28 mouse cellular contexts compared by ENCODE assay signal in genomic region chrX:74427116-74427515, GRCm38 (mm10). TPM values are rescaled to one million over a fixed set of nuclear protein-coding genes. Genes with fewer than 3 reads are reported as not detected.
DNase-seq lines count a peak whose midpoint lies in the region; ATAC-seq and TF ChIP-seq lines count a peak whose summit lies in the region.
"Had no signal": no experiment of that assay in that cellular context is flagged by ENCODE, and none has a peak within 500 bp of the region (broad histone marks: within the 10 kb centered on the region; RNA-seq: fewer than 3 reads in every experiment).

No protein-coding gene starts in this region.

- H3K27ac ChIP-seq in liver, embryonic 11.5 days (ENCODE audit: low read depth, low read length): no peak overlapping the region
- peak overlapping the region; percentile 95 for H3K27ac ChIP-seq in macrophage
- H3K27ac ChIP-seq in lung, postnatal 0 days (ENCODE audit: low read length): no peak overlapping the region
- H3K27ac ChIP-seq in hindbrain, embryonic 16.5 days (ENCODE audit: low read depth, low read length): no peak overlapping the region
- H3K27ac ChIP-seq: embryonic facial prominence, embryonic 12.5 days; midbrain, embryonic 12.5 days; neural tube, embryonic 13.5 days had no signal

- peaks cover 61% of the 10 kb centered on the region for H3K79me2 ChIP-seq in macrophage (ENCODE audit: inconsistent target)

- H3K36me3 ChIP-seq in erythroblast, embryonic 14.5 days (ENCODE audit: control insufficient read depth): peaks cover 66% of the 10 kb centered on the region
- no peaks in the 10 kb centered on the region for H3K36me3 ChIP-seq in liver, embryonic 11.5 days (ENCODE audit: control insufficient read depth, insufficient read depth, low read length)
- no peaks in the 10 kb centered on the region for H3K36me3 ChIP-seq in macrophage (ENCODE audit: inconsistent target)
- no peaks in the 10 kb centered on the region for H3K36me3 ChIP-seq in lung, postnatal 0 days (ENCODE audit: insufficient read depth, low read length)
- no peaks in the 10 kb centered on the region for H3K36me3 ChIP-seq in hindbrain, embryonic 16.5 days (ENCODE audit: control insufficient read depth, insufficient read depth, low read length)
- H3K36me3 ChIP-seq: embryonic facial prominence, embryonic 12.5 days; heart, embryonic 12.5 days; midbrain, embryonic 12.5 days; neural tube, embryonic 13.5 days had no signal

- no peak for TF ChIP-seq CTCF in lung, postnatal 0 days (IDR thresholded peaks at IDR 0.05)

- 81% methylated on average over 3 of the region's 3 CpGs for WGBS in liver, embryonic 11.5 days
- 65% methylated on average over 3 of the region's 3 CpGs for WGBS in macrophage (ENCODE audit: missing documents)
- WGBS in lung, postnatal 0 days: 73% methylated on average over 3 of the region's 3 CpGs
- WGBS in hindbrain, embryonic 16.5 days: 83% methylated on average over 3 of the region's 3 CpGs

- peak overlapping the region; percentile 64; the same call in 1 of the 2 replicates for H3K4me2 ChIP-seq in liver, embryonic 11.5 days
- H3K4me2 ChIP-seq in lung, postnatal 0 days (replicated peaks; ENCODE audit: low read depth, low read length): no peak overlapping the region
- H3K4me2 ChIP-seq in hindbrain, embryonic 16.5 days (ENCODE audit: low read length): no peak overlapping the region

- peaks cover 57% of the 10 kb centered on the region for H3K4me1 ChIP-seq in erythroblast, embryonic 14.5 days (ENCODE audit: control insufficient read depth)
- peaks cover 2% of the 10 kb centered on the region; the same call in 1 of the 2 replicates for H3K4me1 ChIP-seq in liver, embryonic 11.5 days (replicated peaks; ENCODE audit: control insufficient read depth, insufficient read depth, low read length)
- no peaks in the 10 kb centered on the region for H3K4me1 ChIP-seq in lung, postnatal 0 days (ENCODE audit: insufficient read depth, low read depth, low read length)
- H3K4me1 ChIP-seq in hindbrain, embryonic 16.5 days (ENCODE audit: control insufficient read depth, insufficient read depth, low read depth, low read length): peaks cover 7% of the 10 kb centered on the region
- H3K4me1 ChIP-seq: embryonic facial prominence, embryonic 12.5 days; heart, embryonic 12.5 days had no signal

- peaks cover 7% of the 10 kb centered on the region for H3K9me3 ChIP-seq in erythroblast, embryonic 14.5 days (ENCODE audit: control insufficient read depth, low read length)
- H3K9me3 ChIP-seq in liver, embryonic 11.5 days (ENCODE audit: control insufficient read depth, low read length): no peaks in the 10 kb centered on the region
- H3K9me3 ChIP-seq in lung, postnatal 0 days (ENCODE audit: low read length): no peaks in the 10 kb centered on the region
- H3K9me3 ChIP-seq in hindbrain, embryonic 16.5 days (ENCODE audit: control insufficient read depth, low read length): no peaks in the 10 kb centered on the region
- H3K9me3 ChIP-seq: embryonic facial prominence, embryonic 12.5 days; G1E; heart, embryonic 12.5 days; hindbrain, embryonic 15.5 days; midbrain, embryonic 12.5 days; neural tube, embryonic 13.5 days had no signal

- peak overlapping the region; percentile 83 for H3K4me3 ChIP-seq in erythroblast, embryonic 14.5 days (replicated peaks)
- no peak overlapping the region for H3K4me3 ChIP-seq in liver, embryonic 11.5 days (ENCODE audit: low read depth, low read length)
- peak overlapping the region; percentile 70 for H3K4me3 ChIP-seq in macrophage (ENCODE audit: inconsistent target)
- no peak overlapping the region for H3K4me3 ChIP-seq in lung, postnatal 0 days (ENCODE audit: low read depth, low read length)
- no peak overlapping the region for H3K4me3 ChIP-seq in hindbrain, embryonic 16.5 days (ENCODE audit: low read length)
- H3K4me3 ChIP-seq: midbrain, embryonic 12.5 days had no signal

- no peak for ATAC-seq in erythroblast, adult 5-6 weeks (replicated peaks; ENCODE audit: low FRiP score, poor library complexity, severe bottlenecking)
- no peak for ATAC-seq in liver, embryonic 11.5 days (replicated peaks; ENCODE audit: low FRiP score)
- ATAC-seq in lung, postnatal 0 days: no peak
- no peak for ATAC-seq in hindbrain, embryonic 16.5 days
- ATAC-seq: forebrain, embryonic 16.5 days; intestine, postnatal 0 days had no signal

- no peak overlapping the region for H3K9ac ChIP-seq in liver, embryonic 11.5 days (ENCODE audit: low read depth, low read length)
- H3K9ac ChIP-seq in lung, postnatal 0 days (replicated peaks; ENCODE audit: low read depth): no peak overlapping the region
- no peak overlapping the region for H3K9ac ChIP-seq in hindbrain, embryonic 16.5 days (ENCODE audit: low read depth, low read length)
- H3K9ac ChIP-seq: embryonic facial prominence, embryonic 12.5 days; lung, embryonic 14.5 days; midbrain, embryonic 12.5 days had no signal

- no peak for TF ChIP-seq EP300 in lung, postnatal 0 days (IDR thresholded peaks at IDR 0.05)

- H3K27me3 ChIP-seq in erythroblast, embryonic 14.5 days (ENCODE audit: control insufficient read depth): no peaks in the 10 kb centered on the region; the same call in 1 of the 2 replicates
- no peaks in the 10 kb centered on the region for H3K27me3 ChIP-seq in liver, embryonic 11.5 days (replicated peaks; ENCODE audit: control insufficient read depth, insufficient read depth, low read length)
- H3K27me3 ChIP-seq in lung, postnatal 0 days (replicated peaks; ENCODE audit: insufficient read depth, low read length): no peaks in the 10 kb centered on the region
- no peaks in the 10 kb centered on the region for H3K27me3 ChIP-seq in hindbrain, embryonic 16.5 days (replicated peaks; ENCODE audit: control insufficient read depth, insufficient read depth, low read length)
- H3K27me3 ChIP-seq: embryonic facial prominence, embryonic 12.5 days; heart, embryonic 12.5 days; hindbrain, embryonic 15.5 days; midbrain, embryonic 12.5 days; neural tube, embryonic 13.5 days had no signal

- peak; percentile 3 for DNase-seq in A20 (ENCODE audit: low read depth, low spot score)
- no peak for DNase-seq in liver, embryonic 11.5 days (ENCODE audit: low spot score)
- DNase-seq in lung, postnatal 0 days (ENCODE audit: low spot score): no peak
- DNase-seq in spleen, postnatal 10 days (ENCODE audit: low spot score in 2 of 2): no peak
- DNase-seq: cerebellum, adult 9-11 months; layer of hippocampus, postnatal 36 days; lung, embryonic 14.5 days; lung, postnatal 4 days; right cerebral cortex, adult 18-20 months; thymus, adult 2 months had no signal

RNA-seq across cellular contexts. Expression of gene G6pdx, which starts 1.9 kb away (rescaled TPM):
- polyA plus RNA-seq in erythroblast, embryonic 14.5 days (2012): 2.0 and 2.2 TPM in 2 replicates
- total RNA-seq in erythroblast, adult 5-6 weeks (2015; ENCODE audit: low replicate concordance): 89.3 and 104 TPM in 2 replicates
- total RNA-seq in erythroblast, adult 5-6 weeks (2017; ENCODE audit: low replicate concordance): 46.4 and 58.4 TPM in 2 replicates
- polyA plus RNA-seq in liver, embryonic 11.5 days (2014; fragmentation: Nextera tagmentation; extraction: Ambion mirVana): 65.0 and 76.6 TPM in 2 replicates
- total RNA-seq in macrophage (2018; cell fraction: chromatin; rRNA removed): 10 to 100 TPM in 24 of 26 experiments, 1 to 10 TPM in 2; 6.6 to 78.3 (median 39.9) TPM
- 100 to 1,000 TPM; 105 to 169 (median 147) TPM for total RNA-seq in macrophage (2018; cell fraction: cytosol; rRNA removed)
- 100 to 1,000 TPM in 4 of 26 experiments, 10 to 100 TPM in 22; 34.6 to 133 (median 74.9) TPM for total RNA-seq in macrophage (2018; cell fraction: nucleus; rRNA removed)
- 140 to 235 TPM (median 171 TPM) in 3 replicates for polyA plus RNA-seq in macrophage (2018)
- 24.9 and 27.6 TPM in 2 replicates for polyA plus RNA-seq in lung, postnatal 0 days (2015; fragmentation: Nextera tagmentation; extraction: Ambion mirVana)
- polyA plus RNA-seq in hindbrain, embryonic 16.5 days (2015; fragmentation: Nextera tagmentation; extraction: Ambion mirVana): 46.0 and 50.8 TPM in 2 replicates

RNA-seq across cellular contexts. Expression of gene Ikbkg, which starts 34.0 kb away (rescaled TPM):
- polyA plus RNA-seq in erythroblast, embryonic 14.5 days (2012): 1.5 and 2.3 TPM in 2 replicates
- total RNA-seq in erythroblast, adult 5-6 weeks (2015; ENCODE audit: low replicate concordance): 5.2 and 14.0 TPM in 2 replicates
- 19.8 and 36.4 TPM in 2 replicates for total RNA-seq in erythroblast, adult 5-6 weeks (2017; ENCODE audit: low replicate concordance)
- polyA plus RNA-seq in liver, embryonic 11.5 days (2014; fragmentation: Nextera tagmentation; extraction: Ambion mirVana): 19.2 and 23.0 TPM in 2 replicates
- 100 to 1,000 TPM in 2 of 26 experiments, 10 to 100 TPM in 24; 31.2 to 112 (median 66.7) TPM for total RNA-seq in macrophage (2018; cell fraction: chromatin; rRNA removed)
- 10 to 100 TPM; 20.0 to 36.1 (median 29.3) TPM for total RNA-seq in macrophage (2018; cell fraction: cytosol; rRNA removed)
- 10 to 100 TPM; 20.7 to 57.8 (median 37.0) TPM for total RNA-seq in macrophage (2018; cell fraction: nucleus; rRNA removed)
- 21.1 to 27.6 TPM (median 22.4 TPM) in 3 replicates for polyA plus RNA-seq in macrophage (2018)
- 15.1 and 16.6 TPM in 2 replicates for polyA plus RNA-seq in lung, postnatal 0 days (2015; fragmentation: Nextera tagmentation; extraction: Ambion mirVana)
- polyA plus RNA-seq in hindbrain, embryonic 16.5 days (2015; fragmentation: Nextera tagmentation; extraction: Ambion mirVana): 14.3 and 17.1 TPM in 2 replicates

RNA-seq across cellular contexts. Expression of gene Fam3a, which starts 34.0 kb away (rescaled TPM):
- polyA plus RNA-seq in erythroblast, embryonic 14.5 days (2012): 0.35 and 0.84 TPM in 2 replicates
- total RNA-seq in erythroblast, adult 5-6 weeks (2015; ENCODE audit: low replicate concordance): 3.7 and 9.4 TPM in 2 replicates
- total RNA-seq in erythroblast, adult 5-6 weeks (2017; ENCODE audit: low replicate concordance): 4.0 and 8.8 TPM in 2 replicates
- polyA plus RNA-seq in liver, embryonic 11.5 days (2014; fragmentation: Nextera tagmentation; extraction: Ambion mirVana): 16.8 and 18.5 TPM in 2 replicates
- total RNA-seq in macrophage (2018; cell fraction: chromatin; rRNA removed): 10 to 100 TPM in 18 of 26 experiments, 1 to 10 TPM in 8; 2.7 to 69.2 (median 17.0) TPM
- total RNA-seq in macrophage (2018; cell fraction: cytosol; rRNA removed): 10 to 100 TPM; 20.4 to 33.5 (median 26.1) TPM
- 10 to 100 TPM in 25 of 26 experiments, 1 to 10 TPM in 1; 7.9 to 40.5 (median 24.2) TPM for total RNA-seq in macrophage (2018; cell fraction: nucleus; rRNA removed)
- polyA plus RNA-seq in macrophage (2018): 24.1 to 37.8 TPM (median 27.4 TPM) in 3 replicates
- polyA plus RNA-seq in lung, postnatal 0 days (2015; fragmentation: Nextera tagmentation; extraction: Ambion mirVana): 36.9 and 42.9 TPM in 2 replicates
- polyA plus RNA-seq in hindbrain, embryonic 16.5 days (2015; fragmentation: Nextera tagmentation; extraction: Ambion mirVana): 35.5 and 37.9 TPM in 2 replicates

RNA-seq across cellular contexts. Expression of gene Slc10a3, which starts 54.0 kb away (rescaled TPM):
- 0.06 and 0.07 TPM in 2 replicates for polyA plus RNA-seq in erythroblast, embryonic 14.5 days (2012)
- 1.9 and 2.1 TPM in 2 replicates for total RNA-seq in erythroblast, adult 5-6 weeks (2015; ENCODE audit: low replicate concordance)
- total RNA-seq in erythroblast, adult 5-6 weeks (2017; ENCODE audit: low replicate concordance): 1.8 and 3.0 TPM in 2 replicates
- polyA plus RNA-seq in liver, embryonic 11.5 days (2014; fragmentation: Nextera tagmentation; extraction: Ambion mirVana): 11.9 and 13.0 TPM in 2 replicates
- total RNA-seq in macrophage (2018; cell fraction: chromatin; rRNA removed): 1 to 10 TPM in 22 of 26 experiments, under 1 TPM in 4; 0.41 to 5.8 (median 2.0) TPM
- total RNA-seq in macrophage (2018; cell fraction: cytosol; rRNA removed): 10 to 100 TPM; 14.8 to 28.8 (median 18.8) TPM
- total RNA-seq in macrophage (2018; cell fraction: nucleus; rRNA removed): 10 to 100 TPM in 14 of 26 experiments, 1 to 10 TPM in 12; 2.7 to 19.3 (median 10.7) TPM
- 25.6 to 29.5 TPM (median 27.5 TPM) in 3 replicates for polyA plus RNA-seq in macrophage (2018)
- 25.0 and 25.6 TPM in 2 replicates for polyA plus RNA-seq in lung, postnatal 0 days (2015; fragmentation: Nextera tagmentation; extraction: Ambion mirVana)
- 7.5 and 8.2 TPM in 2 replicates for polyA plus RNA-seq in hindbrain, embryonic 16.5 days (2015; fragmentation: Nextera tagmentation; extraction: Ambion mirVana)

RNA-seq across cellular contexts. Expression of gene Gm6880, which starts 54.1 kb away (rescaled TPM):
- not detected in 2 replicates for polyA plus RNA-seq in erythroblast, embryonic 14.5 days (2012)
- total RNA-seq in erythroblast, adult 5-6 weeks (2015; ENCODE audit: low replicate concordance): not detected in 2 replicates
- not detected in 2 replicates for total RNA-seq in erythroblast, adult 5-6 weeks (2017; ENCODE audit: low replicate concordance)
- not detected in 2 replicates for polyA plus RNA-seq in liver, embryonic 11.5 days (2014; fragmentation: Nextera tagmentation; extraction: Ambion mirVana)
- not detected for total RNA-seq in macrophage (2018; cell fraction: chromatin; rRNA removed)
- not detected for total RNA-seq in macrophage (2018; cell fraction: cytosol; rRNA removed)
- total RNA-seq in macrophage (2018; cell fraction: nucleus; rRNA removed): not detected
- polyA plus RNA-seq in macrophage (2018): not detected in 3 replicates
- not detected in 2 replicates for polyA plus RNA-seq in lung, postnatal 0 days (2015; fragmentation: Nextera tagmentation; extraction: Ambion mirVana)
- not detected in 2 replicates for polyA plus RNA-seq in hindbrain, embryonic 16.5 days (2015; fragmentation: Nextera tagmentation; extraction: Ambion mirVana)
- total RNA-seq: adrenal gland, postnatal 4 days; G1E; gastrocnemius, postnatal 4 days; heart, postnatal 25 days; layer of hippocampus, adult 18-20 months; layer of hippocampus, postnatal 36 days had no signal
- polyA plus RNA-seq: cortical plate, adult 2 months; embryonic facial prominence, embryonic 12.5 days; forebrain, embryonic 16.5 days; G1E; heart, embryonic 12.5 days; hindbrain, embryonic 15.5 days; intestine, postnatal 0 days; kidney, embryonic 16.5 days; lung, embryonic 14.5 days; midbrain, embryonic 12.5 days; neural tube, embryonic 13.5 days; thymus, adult 2 months had no signal

Comparison
In these comparisons a context has a peak if more than half of its experiments do, and no peak if none do; other contexts are left out.
1. H3K4me3 ChIP-seq: peak in erythroblast, embryonic 14.5 days (single experiment) and macrophage (single experiment); none in liver, embryonic 11.5 days (single experiment), lung, postnatal 0 days (single experiment) and hindbrain, embryonic 16.5 days (single experiment).